Mouse (Mus musculus) myocyte (in vitro differentiated cells): ENCODE measurements around the gene Hist1h2be.
"Not testable (repeated sequence)": the region's sequence is repeated elsewhere in the genome, so short reads cannot be mapped to it uniquely, and the experiment has no call there.

Source experiments
- CEBPB ChIP-seq: IDR thresholded peaks from 2 replicates; pipeline ENCODE4 v1.6.1; 2011; ENCODE audit warnings: mild to moderate bottlenecking, moderate library complexity; ENCODE audit not compliant: poor library complexity, insufficient read depth, severe bottlenecking
- MAX ChIP-seq: IDR thresholded peaks from one replicate; pipeline ENCODE4 v1.6.1; 2011; ENCODE audit warnings: low read depth, mild to moderate bottlenecking, control low read depth
- MYOD1 ChIP-seq, 3 experiments: IDR thresholded peaks; one replicate each; pipeline ENCODE4 v1.6.1; 2011; ENCODE audit warnings: control low read depth in 2 of 3, low read depth in 2 of 3, mild to moderate bottlenecking in 2 of 3, moderate library complexity in 1 of 3; ENCODE audit not compliant: insufficient read length in 2 of 3, control insufficient read depth in 1 of 3
- POLR2A ChIP-seq: IDR thresholded peaks from one replicate; pipeline ENCODE4 v1.6.1; 2011; ENCODE audit warnings: low read depth, mild to moderate bottlenecking, control low read depth, moderate library complexity; ENCODE audit not compliant: insufficient read length
- USF1 ChIP-seq: IDR thresholded peaks from one replicate; pipeline ENCODE4 v1.6.1; 2011; ENCODE audit warnings: low read depth, mild to moderate bottlenecking, control low read depth, moderate library complexity

GRCm38 (mm10) chr13:23561883-23562659 is 58.9 kb downstream of the Hist1h2be start, which contains the start of gene Hist1h3e:
- not testable (repeated sequence) for TF ChIP-seq POLR2A; USF1; MAX; MYOD1 (IDR thresholded peaks at IDR 0.05; ENCODE audit: control insufficient read depth in 1 of 3, insufficient read length in 2 of 3, low read depth in 2 of 3); CEBPB
